Mouse (Mus musculus): ENCODE results near the gene Casp12. TPM values are rescaled to one million over a fixed set of nuclear protein-coding genes. Genes with fewer than 3 reads are reported as not detected.

The Casp12 gene
- polyA plus RNA-seq (2012; rRNA removed; ENCODE audit: low replicate concordance), result 1.8 and 5.6 TPM in 2 replicates

GRCm38 (mm10) chr9:5345291-5345898 is at the start of gene Casp12:
Gene Casp12, plus strand, starts transcription at chr9:5345430.

DNA sequence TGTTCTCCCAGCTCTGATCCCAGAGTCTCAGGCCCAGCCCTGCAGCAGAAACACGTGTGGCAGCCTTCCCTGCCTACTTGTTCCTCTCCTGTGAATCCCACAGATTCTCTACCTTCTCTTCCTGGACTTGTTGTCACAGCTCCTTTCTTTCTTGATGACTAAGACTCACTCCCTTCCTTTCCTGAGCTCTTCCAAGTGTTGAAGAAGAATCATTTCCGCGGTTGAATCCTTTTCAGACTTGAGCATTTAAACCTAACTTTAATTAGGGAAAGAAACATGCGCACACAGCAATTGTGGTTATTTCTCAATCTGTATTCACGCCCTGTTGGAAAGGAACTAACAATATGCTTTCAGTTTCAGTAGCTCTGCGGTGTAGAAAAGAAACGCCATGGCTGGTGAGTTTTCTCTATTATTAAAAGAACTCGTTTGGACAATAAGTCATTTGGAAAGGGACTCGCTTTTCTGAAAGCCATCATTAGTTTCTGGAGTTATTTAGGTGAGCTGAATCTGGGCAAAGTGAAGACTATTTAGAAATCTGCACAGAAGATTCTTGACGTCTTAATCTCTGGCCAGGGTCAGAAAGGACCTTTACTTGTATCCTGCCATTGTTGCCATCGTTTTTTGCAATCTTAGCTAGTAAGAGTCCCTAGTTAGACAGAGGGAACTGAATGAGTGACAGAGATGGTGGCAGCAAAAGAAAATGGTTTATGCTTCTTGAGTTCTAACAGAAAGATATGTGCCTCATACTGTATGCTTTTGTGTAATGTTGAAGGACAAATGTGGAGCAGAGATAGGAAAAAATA is 46.7 kb upstream of the Casp12 start, which contains the start of gene Casp1:
TSS of gene Casp1 (plus strand) at position 189 of the 803 bp plus-strand sequence.

DNA sequence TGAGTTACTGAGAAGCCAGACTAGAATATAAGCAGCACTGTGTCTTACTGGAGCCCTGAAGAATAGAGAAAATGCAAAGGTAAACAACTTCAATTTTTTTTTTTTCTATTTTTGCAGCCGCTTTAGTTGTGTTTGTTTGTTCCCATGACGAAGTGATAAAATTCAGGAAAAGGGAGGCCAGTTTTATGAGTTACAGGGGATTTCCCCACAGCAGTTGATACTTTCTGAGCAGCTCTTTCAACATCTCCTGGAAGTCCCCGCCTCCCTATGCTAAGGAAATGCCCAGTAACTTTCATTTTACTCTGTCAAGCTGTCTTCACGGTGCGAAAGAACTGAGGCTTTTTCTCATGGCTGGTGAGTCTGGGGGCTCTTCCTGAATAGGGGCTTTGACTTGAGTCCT is 36.7 kb upstream of the Casp12 start, which contains the start of gene Casp4:
TSS of gene Casp4 (plus strand) at position 268 of the 400 bp plus-strand sequence.

Other genes with a start within 250 kb of the Casp12 start
- gene Casp1, start 46.9 kb upstream of the Casp12 start, polyA plus RNA-seq (2012; rRNA removed; ENCODE audit: low replicate concordance), result 1.1 and 2.3 TPM in 2 replicates
- gene Casp4, start 36.6 kb upstream of the Casp12 start, polyA plus RNA-seq (2012; rRNA removed; ENCODE audit: low replicate concordance), result 3.8 and 11.7 TPM in 2 replicates